Mouse (Mus musculus): ENCODE results near the gene Rps6kb2.
A peak's percentile ranks its signal among the peaks of the same experiment; 100 is the strongest.

Rps6kb2 gene

GRCm38 (mm10) chr19:4162646-4163542 is at the start of gene Rps6kb2:
Gene Rps6kb2, minus strand, starts transcription at chr19:4163354.
- peak; percentile 95 to 96 for DNase-seq (ENCODE audit: low spot score in 2 of 2)

GRCm38 (mm10) chr19:4211891-4212588 is 48.9 kb upstream of the Rps6kb2 start:
- DNase-seq (ENCODE audit: low spot score in 2 of 2) = no peak

GRCm38 (mm10) chr19:4208563-4208962 is 45.4 kb upstream of the Rps6kb2 start:
- DNase-seq (ENCODE audit: low spot score in 2 of 2) = no peak

- peak in 1 of 2 experiments; percentile 49 for DNase-seq (ENCODE audit: low spot score in 2 of 2)
Observed at GRCm38 (mm10) chr19:4206971-4207370, 43.8 kb upstream of the Rps6kb2 start.

DNA sequence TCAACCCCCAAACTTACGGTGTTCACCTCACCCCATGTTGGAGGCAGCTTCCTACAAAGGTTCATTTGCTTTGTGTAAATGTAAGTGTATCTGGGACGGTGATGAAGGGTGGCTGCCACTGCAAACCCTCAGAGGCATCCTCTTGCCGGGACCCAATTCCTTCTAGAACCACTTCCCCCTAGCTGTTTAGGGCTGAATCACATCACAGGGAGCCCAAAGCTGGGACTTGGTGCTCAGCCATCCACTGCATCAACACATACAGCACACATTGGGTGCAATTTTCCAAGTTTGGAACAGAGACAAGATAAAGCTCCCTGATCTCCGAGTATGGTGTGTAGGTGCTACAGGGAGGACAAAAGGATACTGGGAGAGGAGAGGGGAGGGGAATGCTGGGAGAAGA is 41.7 kb upstream of the Rps6kb2 start:
- no peak for DNase-seq (ENCODE audit: low spot score in 2 of 2)

DNA sequence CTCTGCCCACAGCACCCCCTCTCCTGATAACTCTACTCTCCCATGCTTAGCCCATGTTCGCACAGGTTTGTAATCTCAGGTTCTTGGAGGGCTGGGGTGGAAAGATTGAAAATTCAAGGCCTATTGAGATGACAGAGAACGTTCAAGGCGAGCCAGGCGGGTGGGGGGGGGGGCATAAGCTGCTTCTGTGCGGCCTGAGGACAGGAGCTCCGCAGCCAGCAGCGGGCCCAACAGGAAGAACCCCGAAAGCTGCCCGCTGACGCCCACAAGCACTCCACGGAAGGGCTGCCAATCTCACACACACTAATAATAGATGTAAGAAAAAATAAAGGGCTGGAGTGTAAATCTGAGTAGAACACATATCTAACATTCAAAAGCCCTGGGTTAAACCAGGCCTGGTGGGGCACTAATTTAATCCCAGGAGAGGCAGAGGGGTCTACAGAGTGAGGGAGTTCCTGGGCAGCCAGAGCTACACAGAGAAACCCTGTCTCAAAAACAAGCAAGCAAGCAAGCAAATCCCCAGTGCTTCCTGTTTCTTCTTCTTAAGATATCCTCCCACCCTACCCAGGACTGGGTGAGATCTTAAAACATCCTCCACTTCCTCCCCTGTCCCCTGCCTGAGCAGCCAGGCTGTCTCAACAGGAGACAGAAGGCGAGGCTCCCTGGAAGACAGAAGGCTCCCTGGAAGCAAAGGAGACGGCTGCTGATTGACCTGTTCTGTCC is 40.6 kb upstream of the Rps6kb2 start:
- no peak for DNase-seq (ENCODE audit: low spot score in 2 of 2)

- no peak for DNase-seq (ENCODE audit: low spot score in 2 of 2)
Observed at GRCm38 (mm10) chr19:4203148-4203547, 40.0 kb upstream of the Rps6kb2 start.

- DNase-seq (ENCODE audit: low spot score in 2 of 2) = no peak
Observed at GRCm38 (mm10) chr19:4202149-4202548, 39.0 kb upstream of the Rps6kb2 start.

- peak; percentile 94 to 95 for DNase-seq (ENCODE audit: low spot score in 2 of 2)
Observed at GRCm38 (mm10) chr19:4201291-4201909, 38.2 kb upstream of the Rps6kb2 start, which contains the start of gene Rad9a. Gene Rad9a, minus strand, starts transcription at chr19:4201662.

DNA sequence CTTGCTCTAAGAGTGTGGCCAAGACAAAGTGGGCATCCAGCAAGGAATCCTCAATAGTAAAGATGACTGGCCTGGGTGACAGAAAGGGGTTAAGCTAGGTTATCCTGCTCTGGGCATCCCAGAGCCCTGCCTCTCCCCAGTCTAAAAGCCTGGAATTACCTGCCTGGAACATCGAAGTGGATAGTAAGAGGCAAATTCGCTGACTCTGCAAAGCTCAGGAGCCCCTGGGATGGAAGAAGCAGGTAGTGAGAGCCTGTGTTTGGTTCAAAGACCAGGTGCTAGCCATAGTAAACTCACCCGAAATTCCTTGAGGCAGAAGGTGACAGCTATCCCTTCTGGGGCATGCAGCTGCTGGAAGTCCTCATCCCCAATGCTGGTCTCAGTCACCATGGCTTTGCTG is 34.0 kb upstream of the Rps6kb2 start:
- DNase-seq (ENCODE audit: low spot score in 2 of 2) = no peak

DNA sequence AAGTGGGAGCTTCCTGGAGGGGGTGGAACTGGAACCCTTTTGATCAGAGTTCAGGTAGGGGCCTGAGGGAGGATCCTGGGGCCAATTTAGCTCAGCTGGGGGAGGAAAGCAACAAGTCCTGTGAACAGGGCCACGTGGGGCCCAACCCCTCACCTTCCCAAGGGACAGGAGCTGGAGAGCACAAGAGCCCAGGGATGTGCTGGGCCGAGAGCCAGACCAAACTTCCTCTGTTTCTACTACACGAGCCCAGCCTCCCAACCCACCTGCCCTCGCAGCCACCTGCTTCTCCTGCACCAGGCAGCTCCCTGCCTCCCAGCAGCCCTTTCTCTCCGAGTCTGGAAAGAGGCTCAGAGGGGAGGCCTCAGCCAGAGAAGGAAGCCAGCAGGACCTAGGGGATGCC is 33.4 kb upstream of the Rps6kb2 start:
- no peak for DNase-seq (ENCODE audit: low spot score in 2 of 2)

GRCm38 (mm10) chr19:4196048-4196447 is 32.9 kb upstream of the Rps6kb2 start:
- no peak for DNase-seq (ENCODE audit: low spot score in 2 of 2)

GRCm38 (mm10) chr19:4194776-4195650 is 31.9 kb upstream of the Rps6kb2 start:
- DNase-seq (ENCODE audit: low spot score in 2 of 2) = no peak

DNA sequence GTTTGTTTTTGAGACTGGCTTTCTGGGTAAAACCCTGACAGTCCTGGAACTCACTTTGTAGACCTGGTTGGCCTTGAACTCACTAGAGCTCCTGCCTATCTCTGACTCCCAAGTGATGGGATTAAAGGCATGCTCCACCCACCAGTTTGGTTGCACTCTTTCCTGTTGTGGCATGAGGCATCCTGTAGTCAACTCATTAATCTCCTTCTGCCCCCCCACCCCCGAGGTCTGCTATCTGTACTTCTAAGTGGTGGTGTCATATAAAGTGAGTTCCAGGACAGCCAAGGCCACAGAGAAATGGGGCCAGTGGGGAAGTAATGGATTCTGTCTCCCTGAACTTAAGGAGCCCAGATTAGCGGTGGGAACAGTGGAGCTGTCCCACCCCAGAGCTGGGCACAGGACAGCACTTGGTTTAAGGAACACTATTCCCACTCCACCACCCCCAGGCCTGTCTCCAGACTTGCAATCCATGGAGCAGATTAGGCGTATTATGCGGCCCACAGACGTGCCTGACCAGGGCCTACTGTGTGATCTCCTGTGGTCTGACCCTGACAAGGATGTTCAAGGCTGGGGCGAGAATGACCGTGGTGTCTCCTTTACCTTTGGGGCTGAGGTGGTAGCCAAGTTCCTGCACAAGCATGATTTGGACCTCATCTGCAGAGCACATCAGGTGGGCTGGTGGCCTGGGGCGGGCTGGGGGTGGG is 31.0 kb upstream of the Rps6kb2 start:
- DNase-seq (ENCODE audit: low spot score in 2 of 2) = no peak

DNA sequence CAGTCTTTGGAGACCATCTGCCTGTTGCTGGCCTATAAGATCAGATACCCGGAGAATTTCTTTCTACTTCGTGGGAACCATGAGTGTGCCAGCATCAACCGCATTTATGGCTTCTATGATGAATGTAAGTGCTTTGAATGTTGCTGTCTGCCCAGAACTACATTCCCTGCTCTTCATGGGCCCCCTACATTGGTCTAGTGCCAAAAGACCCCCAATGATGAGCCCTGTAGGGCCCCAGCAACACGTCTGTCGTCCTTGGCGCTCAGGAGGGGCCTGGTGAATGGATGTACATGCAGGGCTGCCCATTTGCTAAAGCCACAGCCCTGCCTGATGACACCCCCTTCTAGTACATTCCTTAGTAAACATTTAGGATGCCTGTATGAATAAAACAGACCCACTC is 30.0 kb upstream of the Rps6kb2 start:
- DNase-seq (ENCODE audit: low spot score in 2 of 2) = no peak

DNA sequence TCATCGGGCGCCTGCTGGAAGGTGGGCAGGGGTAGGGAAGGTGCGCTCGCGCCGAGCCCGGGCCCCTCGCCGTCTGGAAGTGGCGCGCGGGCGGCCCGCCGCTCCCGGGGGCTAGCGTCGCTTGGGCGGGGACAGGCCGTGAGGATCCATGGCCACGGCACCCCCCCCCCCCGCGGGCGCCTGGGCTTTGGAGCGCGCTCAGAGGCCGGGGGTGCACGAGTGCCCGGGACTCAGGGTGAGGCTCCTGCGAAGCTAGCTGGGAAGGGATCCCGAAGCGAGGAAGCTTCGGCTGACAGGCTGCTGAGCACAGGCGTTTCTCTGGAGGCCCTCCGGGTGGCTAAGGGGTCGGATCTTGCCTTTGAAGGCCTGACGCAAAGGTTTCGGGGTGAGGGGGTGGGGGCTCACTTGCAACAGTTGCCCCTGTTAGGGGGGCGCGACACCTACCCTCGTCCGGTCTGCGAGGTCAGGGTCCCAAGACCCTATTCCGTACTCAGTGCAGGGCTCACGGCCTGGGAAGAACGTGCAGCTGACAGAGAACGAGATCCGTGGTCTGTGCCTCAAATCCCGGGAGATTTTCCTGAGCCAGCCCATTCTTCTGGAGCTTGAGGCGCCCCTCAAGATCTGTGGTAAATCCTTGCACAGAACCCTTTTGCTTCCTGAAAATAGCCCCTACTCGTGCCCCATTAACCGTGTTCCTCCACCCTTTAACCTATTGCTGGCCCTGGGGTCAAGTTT is 29.3 kb upstream of the Rps6kb2 start:
- no peak for DNase-seq (ENCODE audit: low spot score in 2 of 2)

GRCm38 (mm10) chr19:4191528-4192250 is 28.5 kb upstream of the Rps6kb2 start, which contains the start of gene Ppp1ca:
Gene Ppp1ca, plus strand, starts transcription at chr19:4192065.
- DNase-seq (ENCODE audit: low spot score in 2 of 2) = peak; percentile 75 to 85

DNA sequence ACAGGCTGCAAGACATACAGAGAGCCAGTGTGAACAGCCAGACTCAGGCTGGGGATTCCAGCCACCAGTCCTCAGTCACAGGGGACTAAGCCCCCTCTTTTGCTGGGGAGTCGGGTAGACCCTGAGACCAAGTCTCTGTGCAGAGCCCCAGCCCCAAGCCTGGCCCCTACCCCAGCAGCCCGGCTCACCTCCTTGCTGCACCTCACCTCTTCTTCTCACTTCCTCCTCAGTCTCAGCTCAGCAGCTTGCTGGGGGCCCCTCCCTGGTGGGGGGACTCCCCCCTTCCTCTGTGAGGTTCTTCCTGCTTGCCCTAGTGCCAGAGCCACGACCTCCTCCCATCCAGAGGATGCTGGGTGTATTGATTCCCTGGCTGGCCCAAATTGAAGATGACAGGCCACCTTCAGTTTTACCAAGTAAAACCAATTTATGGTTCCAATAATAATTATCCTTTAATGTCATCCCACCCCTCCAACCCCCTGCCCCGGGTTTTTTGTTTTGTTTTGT is 27.7 kb upstream of the Rps6kb2 start, which contains the start of gene Tbc1d10c:
TSS of gene Tbc1d10c (minus strand) at position 454 of the 504 bp plus-strand sequence.
- no peak for DNase-seq (ENCODE audit: low spot score in 2 of 2)

Measured in frontal cortex, postnatal 14 days (tissue).